Mouse (Mus musculus) small intestine, adult 2 months (tissue): ENCODE results near the gene Oprl1. TPM values are rescaled to one million over a fixed set of nuclear protein-coding genes. Genes with fewer than 3 reads are reported as not detected.

Source experiments
- H3K27ac ChIP-seq: fragments of 200-500 bp; 2 replicates; pipeline ENCODE4 v1.5.1; 2012; ENCODE audit warnings: low read depth, low read length, control low read depth, inconsistent platforms; ENCODE audit not compliant: insufficient read depth
- H3K27me3 ChIP-seq: fragments of 200-500 bp; 2 replicates; pipeline ENCODE4 v1.6.1; 2012; ENCODE audit warnings: mild to moderate bottlenecking, moderate library complexity, low read length, inconsistent platforms; ENCODE audit not compliant: control insufficient read depth, insufficient read depth
- H3K36me3 ChIP-seq: fragments of 200-500 bp; 2 replicates; pipeline ENCODE4 v1.6.1; 2012; ENCODE audit warnings: mild to moderate bottlenecking, low read length, control low read depth, inconsistent platforms; ENCODE audit not compliant: control insufficient read depth, insufficient read depth
- H3K4me1 ChIP-seq: fragments of 200-500 bp; 2 replicates; pipeline ENCODE4 v1.6.1; 2012; ENCODE audit warnings: low read length, inconsistent platforms, mixed read lengths; ENCODE audit not compliant: control insufficient read depth, insufficient read depth, insufficient read length
- H3K4me3 ChIP-seq: fragments of 200-500 bp; 2 replicates; pipeline ENCODE4 v1.5.1; 2012; ENCODE audit warnings: low read depth, mild to moderate bottlenecking, control low read depth, inconsistent platforms, low read length, moderate library complexity
- CTCF ChIP-seq: fragments of 200-500 bp; IDR thresholded peaks from 2 replicates; pipeline ENCODE4 v1.5.1; 2012; ENCODE audit warnings: low read depth, mild to moderate bottlenecking, control low read depth, inconsistent platforms, low read length, moderate library complexity, mixed read lengths; ENCODE audit not compliant: insufficient replicate concordance, insufficient read length; ENCODE audit errors: extremely low read depth
- POLR2A ChIP-seq: fragments of 200-500 bp; IDR thresholded peaks from 2 replicates; pipeline ENCODE4 v1.6.1; 2012; ENCODE audit warnings: low read depth, mild to moderate bottlenecking, control low read depth, inconsistent platforms, low read length, moderate library complexity
- WGBS: fragments of 180-500 bp; shearing (Covaris S2); methylation state at CpG from one replicate; pipeline ENCODE4 v1.1.7; 2018; 5-methylcytosine and 5-hydroxymethylcytosine counted together
- polyA plus RNA-seq: library from polyadenylated mRNA; depleted of rRNA; stranded (reverse); fragments of >200 nt; gene quantifications from 2 replicates; pipeline ENCODE4 v1.2.3, GENCODE M21; 2012

The Oprl1 gene
- polyA plus RNA-seq, 1 experiment = 0.19 TPM

GRCm38 (mm10) chr2:181727659-181728262 lies 12.9 kb downstream of the Oprl1 start:
- TF ChIP-seq POLR2A (no peak), CTCF (no peak)
- no peaks in the 10 kb centered on the region for H3K27me3 ChIP-seq
- no peak overlapping the region for H3K4me3 ChIP-seq
- H3K27ac ChIP-seq = no peak overlapping the region
- H3K4me1 ChIP-seq = no peaks in the 10 kb centered on the region
- no peaks in the 10 kb centered on the region for H3K36me3 ChIP-seq
- WGBS = 31% methylated on average over 9 of the region's 9 CpGs

- Histone ChIP-seq H3K4me1 (no peaks in the 10 kb centered on the region), H3K4me3 (no peak overlapping the region), H3K27ac (no peak overlapping the region), H3K27me3 (no peaks in the 10 kb centered on the region), H3K36me3 (no peaks in the 10 kb centered on the region)
- TF ChIP-seq POLR2A (no peak), CTCF (no peak)
- WGBS = 34% methylated on average over 3 of the region's 3 CpGs
Observed at GRCm38 (mm10) chr2:181730051-181730450, 15.2 kb downstream of the Oprl1 start.

GRCm38 (mm10) chr2:181752626-181753025 lies 37.8 kb downstream of the Oprl1 start:
- WGBS = 20% methylated on average over 1 of the region's 1 CpGs
- no peak for TF ChIP-seq CTCF
- no peak for TF ChIP-seq POLR2A
- H3K4me1 ChIP-seq = no peaks in the 10 kb centered on the region
- no peaks in the 10 kb centered on the region for H3K27me3 ChIP-seq
- H3K27ac ChIP-seq = no peak overlapping the region
- no peak overlapping the region for H3K4me3 ChIP-seq
- H3K36me3 ChIP-seq = no peaks in the 10 kb centered on the region

- H3K36me3 ChIP-seq = no peaks in the 10 kb centered on the region
- H3K27ac ChIP-seq = no peak overlapping the region
- no peaks in the 10 kb centered on the region for H3K4me1 ChIP-seq
- WGBS = 47% methylated on average over 2 of the region's 2 CpGs
- H3K4me3 ChIP-seq = no peak overlapping the region
- TF ChIP-seq CTCF (no peak), POLR2A (no peak)
- H3K27me3 ChIP-seq = no peaks in the 10 kb centered on the region
Observed at GRCm38 (mm10) chr2:181758147-181758725, 43.4 kb downstream of the Oprl1 start.

GRCm38 (mm10) chr2:181759041-181759440 lies 44.2 kb downstream of the Oprl1 start:
- no peaks in the 10 kb centered on the region for H3K36me3 ChIP-seq
- no peak overlapping the region for H3K27ac ChIP-seq
- no peaks in the 10 kb centered on the region for H3K4me1 ChIP-seq
- 11% methylated on average over 4 of the region's 4 CpGs for WGBS
- no peaks in the 10 kb centered on the region for H3K27me3 ChIP-seq
- TF ChIP-seq CTCF (no peak), POLR2A (no peak)
- no peak overlapping the region for H3K4me3 ChIP-seq

- 58% methylated on average over 8 of the region's 8 CpGs for WGBS
- Histone ChIP-seq H3K4me3 (no peak within 1 kb of the TSS), H3K27me3 (no peaks in the 10 kb centered on the region), H3K27ac (no peak within 1 kb of the TSS), H3K4me1 (no peaks in the 10 kb centered on the region), H3K36me3 (no peaks in the 10 kb centered on the region)
- TF ChIP-seq CTCF (no peak), POLR2A (no peak)
Observed at GRCm38 (mm10) chr2:181763006-181763830, 48.4 kb downstream of the Oprl1 start, which contains the start of gene Myt1. Gene Myt1, plus strand, starts transcription at chr2:181763332.
